In genomic region chr6:52004995-52005394, GRCm38 (mm10) we compare ENCODE assay signal across 10 mouse cellular contexts. TPM values are rescaled to one million over a fixed set of nuclear protein-coding genes. Genes with fewer than 3 reads are reported as not detected.
DNase-seq lines count a peak whose midpoint lies in the region; ATAC-seq lines count a peak whose summit lies in the region.
"Had no signal": no experiment of that assay in that cellular context is flagged by ENCODE, and none has a peak within 500 bp of the region (broad histone marks: within the 10 kb centered on the region; RNA-seq: fewer than 3 reads in every experiment).

No protein-coding gene starts in this region.

- H3K27ac ChIP-seq in heart, embryonic 13.5 days (replicated peaks) = no peak overlapping the region
- H3K27ac ChIP-seq in liver, embryonic 11.5 days (ENCODE audit: low read depth, low read length) = no peak overlapping the region
- H3K27ac ChIP-seq in neural tube, embryonic 12.5 days = peak overlapping the region; percentile 60

- peaks cover 77% of the 10 kb centered on the region for H3K27me3 ChIP-seq in heart, embryonic 13.5 days (replicated peaks)
- peaks cover 42% of the 10 kb centered on the region for H3K27me3 ChIP-seq in liver, embryonic 11.5 days (replicated peaks; ENCODE audit: control insufficient read depth, insufficient read depth, low read length)
- H3K27me3 ChIP-seq in neural tube, embryonic 12.5 days (replicated peaks) = no peaks in the 10 kb centered on the region

- intact Hi-C loops in heart, postnatal 25 days (cut with DNase I) = loop anchor here (2.0 to 5.0 kb wide), 3 partner anchors 128 to 823 kb away; no protein-coding TSS in a partner anchor

- no peak for ATAC-seq in heart, embryonic 13.5 days (ENCODE audit: extremely low read depth, insufficient number of reproducible peaks, low FRiP score, low TSS enrichment)
- ATAC-seq in liver, embryonic 11.5 days (replicated peaks; ENCODE audit: low FRiP score) = no peak
- ATAC-seq in neural tube, embryonic 12.5 days (ENCODE audit: low FRiP score, low read depth) = no peak

- no peaks in the 10 kb centered on the region for H3K36me3 ChIP-seq in heart, embryonic 13.5 days
- no peaks in the 10 kb centered on the region for H3K36me3 ChIP-seq in liver, embryonic 11.5 days (ENCODE audit: control insufficient read depth, insufficient read depth, low read length)
- no peaks in the 10 kb centered on the region for H3K36me3 ChIP-seq in neural tube, embryonic 12.5 days

- H3K4me2 ChIP-seq in heart, embryonic 13.5 days = peak overlapping the region; percentile 18; the same call in 1 of the 2 replicates
- peak overlapping the region; percentile 26 for H3K4me2 ChIP-seq in liver, embryonic 11.5 days
- peak overlapping the region; percentile 82 for H3K4me2 ChIP-seq in neural tube, embryonic 12.5 days (replicated peaks)

- H3K9ac ChIP-seq in heart, embryonic 13.5 days = no peak overlapping the region
- H3K9ac ChIP-seq in liver, embryonic 11.5 days (ENCODE audit: low read depth, low read length) = no peak overlapping the region
- H3K9ac ChIP-seq in neural tube, embryonic 12.5 days = peak overlapping the region; percentile 83

- peaks cover 9% of the 10 kb centered on the region for H3K4me1 ChIP-seq in heart, embryonic 13.5 days
- H3K4me1 ChIP-seq in liver, embryonic 11.5 days (replicated peaks; ENCODE audit: control insufficient read depth, insufficient read depth, low read length) = peaks cover 4% of the 10 kb centered on the region; the same call in 1 of the 2 replicates
- peaks cover 47% of the 10 kb centered on the region for H3K4me1 ChIP-seq in neural tube, embryonic 12.5 days

- no peak overlapping the region for H3K4me3 ChIP-seq in heart, embryonic 13.5 days
- H3K4me3 ChIP-seq in liver, embryonic 11.5 days (ENCODE audit: low read depth, low read length) = no peak overlapping the region
- H3K4me3 ChIP-seq in neural tube, embryonic 12.5 days = peak overlapping the region; percentile 9; the same call in 1 of the 2 replicates

- DNase-seq in heart, postnatal 25 days (ENCODE audit: low spot score) = no peak
- DNase-seq in liver, embryonic 11.5 days (ENCODE audit: low spot score) = no peak
- DNase-seq in liver = no peak
- peak; percentile 17 for DNase-seq in embryo, embryonic 10 days (ENCODE audit: low spot score)
- no peak for DNase-seq in cerebellum, postnatal 36 days
- no peak for DNase-seq in right cerebral cortex, adult 2 months (ENCODE audit: low spot score in 2 of 2)
- DNase-seq: kidney, postnatal 36 days; lung, adult 18-20 months had no signal

- WGBS in heart, embryonic 13.5 days = 31% methylated on average over 3 of the region's 3 CpGs
- WGBS in liver, embryonic 11.5 days = 36% methylated on average over 3 of the region's 3 CpGs
- 12% methylated on average over 3 of the region's 3 CpGs for WGBS in neural tube, embryonic 12.5 days

- H3K9me3 ChIP-seq in heart, embryonic 13.5 days = no peaks in the 10 kb centered on the region
- H3K9me3 ChIP-seq in liver, embryonic 11.5 days (ENCODE audit: control insufficient read depth, low read length) = no peaks in the 10 kb centered on the region
- H3K9me3 ChIP-seq in neural tube, embryonic 12.5 days = no peaks in the 10 kb centered on the region

RNA-seq across cellular contexts. Expression of gene Skap2, which starts 7.4 kb away (rescaled TPM):
- polyA plus RNA-seq in heart, embryonic 13.5 days (2015; fragmentation: Nextera tagmentation; extraction: Ambion mirVana) = 16.8 and 18.3 TPM in 2 replicates
- total RNA-seq in heart, postnatal 25 days (2021) = 1 to 10 TPM; 6.9 to 7.8 TPM
- 33.9 and 35.5 TPM in 2 replicates for polyA plus RNA-seq in liver, embryonic 11.5 days (2014; fragmentation: Nextera tagmentation; extraction: Ambion mirVana)
- polyA plus RNA-seq in neural tube, embryonic 12.5 days (2016; fragmentation: Nextera tagmentation; extraction: Ambion mirVana) = 57.3 and 60.8 TPM in 2 replicates

Comparison
In these comparisons a context has a peak if more than half of its experiments do, and no peak if none do; other contexts are left out.
1. H3K4me2 ChIP-seq: peak in every context shown above with its lines; median percentile 82 in neural tube, embryonic 12.5 days; 26 in liver, embryonic 11.5 days; 18 in heart, embryonic 13.5 days.